Mouse (Mus musculus): ENCODE data around the gene Faf2. TPM values are rescaled to one million over a fixed set of nuclear protein-coding genes. Genes with fewer than 3 reads are reported as not detected.

Faf2 gene
- total and polyA plus RNA-seq, 2 experiments from 2014 or later: 41.9 to 65.0 TPM

GRCm38 (mm10) chr13:54650461-54650860, 28.9 kb downstream of the Faf2 start:
- ATAC-seq (no peak), DNase-seq (ENCODE audit: low spot score) (no peak)
- Histone ChIP-seq H3K9me3 (ENCODE audit: low read length) (no peaks in the 10 kb centered on the region), H3K4me1 (ENCODE audit: insufficient read depth, low read length) (no peaks in the 10 kb centered on the region), H3K27me3 (ENCODE audit: insufficient read depth, low read length) (no peaks in the 10 kb centered on the region), H3K9ac (replicated peaks; ENCODE audit: low read length) (no peak overlapping the region), H3K27ac (no peak overlapping the region), H3K36me3 (ENCODE audit: insufficient read depth, low read length) (peaks cover 84% of the 10 kb centered on the region), H3K4me3 (ENCODE audit: low read length) (no peak overlapping the region), H3K4me2 (ENCODE audit: low read depth, low read length) (no peak overlapping the region)
- 94% methylated on average over 3 of the region's 3 CpGs for WGBS
- no peak for TF ChIP-seq CTCF (IDR thresholded peaks at IDR 0.05; ENCODE audit: low read depth)

GRCm38 (mm10) chr13:54660877-54661276, 39.3 kb downstream of the Faf2 start:
- WGBS: 40% methylated on average over 5 of the region's 5 CpGs
- Histone ChIP-seq H3K4me2 (ENCODE audit: low read depth, low read length) (no peak overlapping the region), H3K9me3 (ENCODE audit: low read length) (no peaks in the 10 kb centered on the region), H3K36me3 (ENCODE audit: insufficient read depth, low read length) (peaks cover 63% of the 10 kb centered on the region), H3K27ac (no peak overlapping the region), H3K4me3 (ENCODE audit: low read length) (no peak overlapping the region), H3K9ac (replicated peaks; ENCODE audit: low read length) (no peak overlapping the region), H3K27me3 (ENCODE audit: insufficient read depth, low read length) (no peaks in the 10 kb centered on the region), H3K4me1 (ENCODE audit: insufficient read depth, low read length) (no peaks in the 10 kb centered on the region)
- no peak for TF ChIP-seq CTCF (IDR thresholded peaks at IDR 0.05; ENCODE audit: low read depth)
- no peak for DNase-seq (ENCODE audit: low spot score)
- ATAC-seq: no peak

GRCm38 (mm10) chr13:54661358-54661757, 39.8 kb downstream of the Faf2 start:
- Histone ChIP-seq H3K27me3 (ENCODE audit: insufficient read depth, low read length) (no peaks in the 10 kb centered on the region), H3K4me1 (ENCODE audit: insufficient read depth, low read length) (no peaks in the 10 kb centered on the region), H3K4me3 (ENCODE audit: low read length) (no peak overlapping the region), H3K4me2 (ENCODE audit: low read depth, low read length) (no peak overlapping the region), H3K9ac (replicated peaks; ENCODE audit: low read length) (no peak overlapping the region), H3K27ac (no peak overlapping the region), H3K9me3 (ENCODE audit: low read length) (no peaks in the 10 kb centered on the region), H3K36me3 (ENCODE audit: insufficient read depth, low read length) (peaks cover 58% of the 10 kb centered on the region)
- TF ChIP-seq CTCF (IDR thresholded peaks at IDR 0.05; ENCODE audit: low read depth): no peak
- 75% methylated on average over 12 of the region's 12 CpGs for WGBS
- ATAC-seq (no peak), DNase-seq (ENCODE audit: low spot score) (no peak)

GRCm38 (mm10) chr13:54663999-54664398, 42.4 kb downstream of the Faf2 start:
- 87% methylated on average over 4 of the region's 4 CpGs for WGBS
- Histone ChIP-seq H3K36me3 (ENCODE audit: insufficient read depth, low read length) (peaks cover 32% of the 10 kb centered on the region), H3K27ac (no peak overlapping the region), H3K4me1 (ENCODE audit: insufficient read depth, low read length) (no peaks in the 10 kb centered on the region), H3K9me3 (ENCODE audit: low read length) (no peaks in the 10 kb centered on the region), H3K27me3 (ENCODE audit: insufficient read depth, low read length) (no peaks in the 10 kb centered on the region), H3K9ac (replicated peaks; ENCODE audit: low read length) (no peak overlapping the region), H3K4me2 (ENCODE audit: low read depth, low read length) (no peak overlapping the region), H3K4me3 (ENCODE audit: low read length) (no peak overlapping the region)
- ATAC-seq: no peak
- DNase-seq (ENCODE audit: low spot score): no peak
- no peak for TF ChIP-seq CTCF (IDR thresholded peaks at IDR 0.05; ENCODE audit: low read depth)

GRCm38 (mm10) chr13:54664509-54664908, 42.9 kb downstream of the Faf2 start:
- H3K27me3 ChIP-seq (ENCODE audit: insufficient read depth, low read length): no peaks in the 10 kb centered on the region
- ATAC-seq (no peak), DNase-seq (ENCODE audit: low spot score) (no peak)
- H3K27ac ChIP-seq: no peak overlapping the region
- no peaks in the 10 kb centered on the region for H3K9me3 ChIP-seq (ENCODE audit: low read length)
- H3K4me3 ChIP-seq (ENCODE audit: low read length): no peak overlapping the region
- H3K4me2 ChIP-seq (ENCODE audit: low read depth, low read length): no peak overlapping the region
- H3K4me1 ChIP-seq (ENCODE audit: insufficient read depth, low read length): no peaks in the 10 kb centered on the region
- H3K36me3 ChIP-seq (ENCODE audit: insufficient read depth, low read length): peaks cover 32% of the 10 kb centered on the region
- TF ChIP-seq CTCF (IDR thresholded peaks at IDR 0.05; ENCODE audit: low read depth): no peak
- no peak overlapping the region for H3K9ac ChIP-seq (replicated peaks; ENCODE audit: low read length)
- 90% methylated on average over 1 of the region's 1 CpGs for WGBS

- H3K9me3 ChIP-seq (ENCODE audit: low read length): no peaks in the 10 kb centered on the region
- H3K9ac ChIP-seq (replicated peaks; ENCODE audit: low read length): no peak overlapping the region
- H3K4me3 ChIP-seq (ENCODE audit: low read length): no peak overlapping the region
- 96% methylated on average over 7 of the region's 7 CpGs for WGBS
- peaks cover 32% of the 10 kb centered on the region for H3K36me3 ChIP-seq (ENCODE audit: insufficient read depth, low read length)
- no peak overlapping the region for H3K27ac ChIP-seq
- ATAC-seq: no peak
- H3K4me1 ChIP-seq (ENCODE audit: insufficient read depth, low read length): no peaks in the 10 kb centered on the region
- no peak for TF ChIP-seq CTCF (IDR thresholded peaks at IDR 0.05; ENCODE audit: low read depth)
- no peak for DNase-seq (ENCODE audit: low spot score)
- no peak overlapping the region for H3K4me2 ChIP-seq (ENCODE audit: low read depth, low read length)
- H3K27me3 ChIP-seq (ENCODE audit: insufficient read depth, low read length): no peaks in the 10 kb centered on the region
Observed at GRCm38 (mm10) chr13:54665062-54665461, 43.5 kb downstream of the Faf2 start.

- TF ChIP-seq CTCF (IDR thresholded peaks at IDR 0.05; ENCODE audit: low read depth): no peak
- Histone ChIP-seq H3K27me3 (ENCODE audit: insufficient read depth, low read length) (no peaks in the 10 kb centered on the region), H3K4me1 (ENCODE audit: insufficient read depth, low read length) (no peaks in the 10 kb centered on the region), H3K4me3 (ENCODE audit: low read length) (no peak overlapping the region), H3K9ac (replicated peaks; ENCODE audit: low read length) (no peak overlapping the region), H3K9me3 (ENCODE audit: low read length) (no peaks in the 10 kb centered on the region), H3K4me2 (ENCODE audit: low read depth, low read length) (no peak overlapping the region), H3K27ac (no peak overlapping the region), H3K36me3 (ENCODE audit: insufficient read depth, low read length) (no peaks in the 10 kb centered on the region)
- DNase-seq (ENCODE audit: low spot score) (no peak), ATAC-seq (no peak)
- 79% methylated on average over 2 of the region's 2 CpGs for WGBS
Observed at GRCm38 (mm10) chr13:54670491-54670890, 48.9 kb downstream of the Faf2 start.
